Mouse (Mus musculus): ENCODE data around the gene Pask.

GRCm38 (mm10) chr1:93270516-93271240, 72.6 kb downstream of the Pask start:
- TF ChIP-seq FLI1 (IDR thresholded peaks at IDR 0.05; ENCODE audit: low read length) (no peak), GATA1 (IDR thresholded peaks at IDR 0.05; ENCODE audit: borderline replicate concordance, low read length) (no peak)
